Mouse (Mus musculus) gastrocnemius, postnatal 14 days (tissue): Measurements from ENCODE around the gene Neurog3. TPM values are rescaled to one million over a fixed set of nuclear protein-coding genes. Genes with fewer than 3 reads are reported as not detected.
A peak's percentile ranks its signal among the peaks of the same experiment; 100 is the strongest.

ENCODE experiments used
- DNase-seq: peaks from one replicate; pipeline ENCODE4 v3.0.0; 2021; ENCODE audit warnings: mixed read lengths
- intact Hi-C: fragments of 180-260 bp; cut with DNase I; formaldehyde crosslinking; loops from one replicate; pipeline ENCODE4 v1.15.1; 2025; ENCODE audit warnings: low total_unique reads
- long read RNA-seq, 2 experiments: library from polyadenylated mRNA; stranded (forward); transcript quantifications; one replicate each; pipeline ENCODE4 v2.0.0; 2021
- total RNA-seq, 2 experiments: library from RNA; stranded (reverse); gene quantifications; 2 replicates each; pipeline ENCODE4 v1.2.3; 2021

Neurog3 gene
- not detected for total RNA-seq
- long read RNA-seq, experiment 1: 0 reads
- long read RNA-seq, experiment 2: 0 reads

DNA sequence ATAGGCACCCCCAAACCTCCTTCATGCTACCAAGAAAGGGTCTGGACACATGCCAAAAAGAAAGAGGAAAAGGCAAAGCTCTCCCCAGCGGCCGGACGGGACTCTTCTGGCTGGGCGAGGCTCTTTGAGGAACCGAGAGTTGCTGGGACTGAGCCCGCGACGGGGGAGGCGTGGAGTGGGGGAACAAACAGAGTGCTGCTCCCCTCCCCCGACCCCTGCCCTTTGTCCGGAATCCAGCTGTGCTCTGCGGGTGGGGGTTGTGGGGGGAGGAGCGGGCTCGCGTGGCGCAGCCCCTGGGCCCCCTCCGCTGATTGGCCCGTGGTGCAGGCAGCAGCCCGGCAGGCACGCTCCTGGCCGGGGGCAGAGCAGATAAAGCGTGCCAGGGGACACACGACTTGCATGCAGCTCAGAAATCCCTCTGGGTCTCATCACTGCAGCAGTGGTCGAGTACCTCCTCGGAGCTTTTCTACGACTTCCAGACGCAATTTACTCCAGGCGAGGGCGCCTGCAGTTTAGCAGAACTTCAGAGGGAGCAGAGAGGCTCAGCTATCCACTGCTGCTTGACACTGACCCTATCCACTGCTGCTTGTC, at the start of gene Neurog3:
Gene Neurog3 (plus strand): TSS at position 400 of the 591 bp plus-strand sequence.
- no peak for DNase-seq
- intact Hi-C loops: no loop called here

DNA sequence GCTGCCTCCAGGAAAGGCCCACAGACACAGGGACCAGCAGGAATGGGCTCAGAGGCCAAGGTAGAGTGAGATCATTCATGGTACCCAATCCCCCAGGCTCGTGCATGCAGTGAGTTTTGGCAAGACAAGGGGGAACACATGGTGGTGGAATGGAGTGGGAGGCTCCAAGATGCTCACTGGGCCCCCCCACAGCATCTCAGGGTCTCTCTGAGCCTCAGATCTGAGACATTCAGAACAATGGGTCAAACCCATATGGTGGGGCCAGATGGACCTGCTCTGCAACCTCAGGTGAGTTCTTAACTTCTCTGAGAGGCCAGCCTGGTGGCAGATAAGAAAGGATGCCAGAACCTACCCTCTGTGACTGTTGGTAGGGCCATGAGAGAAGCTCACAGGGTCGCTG, 46.8 kb upstream of the Neurog3 start:
- no peak for DNase-seq
- intact Hi-C loops: no loop called here

DNA sequence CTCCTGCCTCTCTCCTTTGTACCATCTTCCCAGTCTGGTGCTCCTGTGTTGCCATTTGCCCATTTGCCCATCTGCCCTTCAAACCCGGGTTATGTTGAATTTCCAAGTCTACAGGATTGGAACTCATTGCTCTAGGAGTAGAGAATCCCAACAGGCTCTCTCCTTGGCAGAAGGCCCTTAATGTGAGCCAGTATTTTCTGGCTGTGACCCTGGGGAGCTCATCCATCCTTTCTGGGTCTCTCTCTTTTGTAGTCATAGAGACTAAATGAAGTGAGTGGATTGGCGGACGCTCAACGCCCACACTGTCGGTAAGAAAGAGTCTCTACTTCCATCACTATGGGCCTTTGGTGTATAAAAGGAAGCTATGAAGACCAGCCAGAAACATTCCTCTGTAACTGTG, 46.1 kb upstream of the Neurog3 start:
- intact Hi-C loops: no loop called here
- no peak for DNase-seq

DNA sequence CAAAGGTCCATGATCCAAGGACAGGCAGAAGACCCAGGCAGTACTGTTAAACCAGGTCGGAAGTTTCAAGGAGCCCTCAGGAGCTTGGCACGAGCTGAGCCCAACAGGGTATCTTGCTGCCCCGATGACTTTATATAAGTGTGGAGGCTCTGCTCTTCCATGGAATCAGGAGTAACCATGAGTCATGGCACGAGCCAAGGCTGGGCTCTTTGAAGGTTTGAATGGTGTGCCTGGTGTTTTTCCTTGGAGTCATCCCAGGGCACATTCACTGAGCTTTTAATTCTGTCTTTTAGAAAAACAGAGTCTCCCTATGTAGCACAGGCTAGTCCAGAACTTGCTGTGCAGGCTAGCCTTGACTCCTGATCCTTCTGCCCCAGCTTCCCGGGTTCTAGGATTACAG, 44.5 kb upstream of the Neurog3 start:
- intact Hi-C loops: no loop called here

DNA sequence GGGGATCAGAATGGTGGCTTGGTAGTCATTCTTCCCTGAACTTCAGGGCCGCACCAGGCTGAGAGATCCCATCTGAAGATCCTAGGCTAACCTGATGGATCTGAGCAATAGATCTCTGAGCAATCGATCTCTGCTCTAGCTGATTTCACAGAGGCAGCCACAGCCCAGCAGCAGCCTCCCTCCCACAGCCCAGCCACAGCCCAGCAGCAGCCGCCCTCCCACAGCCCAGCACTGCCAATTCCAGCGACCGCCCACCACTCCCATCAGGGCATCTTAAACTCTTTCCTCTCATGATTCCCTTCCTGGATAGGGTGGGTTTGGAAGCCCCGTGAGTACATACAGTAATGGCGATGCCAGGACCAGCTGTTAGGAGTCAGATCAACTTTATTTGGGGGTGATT, 43.8 kb upstream of the Neurog3 start:
- no peak for DNase-seq
- intact Hi-C loops: no loop called here

More for the DNA sequence above, 44.5 kb upstream of the Neurog3 start:
- no peak for DNase-seq

DNA sequence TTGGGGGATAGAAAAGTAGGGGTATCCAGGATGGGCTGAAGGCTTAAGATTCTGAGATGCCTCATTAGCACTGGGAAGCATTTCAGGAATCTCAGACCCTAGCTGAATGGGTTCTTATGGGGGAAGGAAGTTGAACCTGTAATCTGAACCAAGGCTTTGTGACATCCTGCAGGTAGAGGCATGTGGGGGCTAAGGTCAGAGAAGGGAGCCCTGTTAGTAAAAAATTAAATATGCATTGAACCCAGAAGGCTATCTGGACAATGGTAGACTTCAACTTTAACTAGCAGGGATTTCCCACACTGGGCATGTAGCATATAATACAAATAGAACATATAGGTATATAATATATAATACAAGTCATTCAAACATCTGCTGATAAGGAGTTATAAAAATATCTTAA, 43.4 kb upstream of the Neurog3 start:
- DNase-seq: no peak
- intact Hi-C loops: no loop called here

DNA sequence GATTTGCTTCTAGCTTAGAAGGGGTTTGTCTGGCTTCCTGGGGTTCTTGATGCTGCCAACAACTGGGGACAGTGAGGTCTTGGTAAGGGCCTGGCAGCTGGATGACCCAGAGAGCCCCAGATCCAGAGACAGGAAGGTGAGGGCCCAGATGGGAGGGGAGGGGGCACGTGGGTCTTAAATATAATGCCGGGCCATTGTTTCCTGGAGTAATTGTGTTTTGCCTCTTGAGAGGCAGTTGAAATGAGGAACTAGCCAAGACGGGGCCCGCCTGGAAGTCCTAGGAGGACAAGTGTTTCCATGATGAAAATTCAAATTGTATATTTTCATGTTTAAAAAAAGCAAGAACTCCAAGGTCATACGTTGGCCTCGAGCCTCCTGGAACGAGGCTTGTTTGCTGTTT, 39.0 kb upstream of the Neurog3 start:
- no peak for DNase-seq
- intact Hi-C loops: no loop called here

DNA sequence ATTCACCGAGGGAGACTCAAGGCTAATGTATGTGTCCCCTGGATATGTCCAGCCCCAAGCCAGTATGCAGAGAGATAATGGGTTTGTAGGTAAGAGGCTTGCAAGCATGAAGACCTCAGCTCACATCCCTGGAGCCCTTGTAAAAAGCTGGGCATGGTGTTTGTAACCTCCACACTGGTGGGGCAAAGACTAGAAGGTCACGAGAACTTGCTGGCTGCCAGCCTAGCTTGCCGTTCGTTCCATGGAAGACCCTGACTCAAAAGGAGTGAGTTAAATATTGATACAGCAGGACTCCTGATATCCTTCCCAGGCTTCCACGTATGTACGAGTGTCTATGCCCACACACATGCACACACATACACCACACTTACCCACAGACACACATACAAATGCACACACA, 38.5 kb upstream of the Neurog3 start:
- intact Hi-C loops: no loop called here
- no peak for DNase-seq

DNA sequence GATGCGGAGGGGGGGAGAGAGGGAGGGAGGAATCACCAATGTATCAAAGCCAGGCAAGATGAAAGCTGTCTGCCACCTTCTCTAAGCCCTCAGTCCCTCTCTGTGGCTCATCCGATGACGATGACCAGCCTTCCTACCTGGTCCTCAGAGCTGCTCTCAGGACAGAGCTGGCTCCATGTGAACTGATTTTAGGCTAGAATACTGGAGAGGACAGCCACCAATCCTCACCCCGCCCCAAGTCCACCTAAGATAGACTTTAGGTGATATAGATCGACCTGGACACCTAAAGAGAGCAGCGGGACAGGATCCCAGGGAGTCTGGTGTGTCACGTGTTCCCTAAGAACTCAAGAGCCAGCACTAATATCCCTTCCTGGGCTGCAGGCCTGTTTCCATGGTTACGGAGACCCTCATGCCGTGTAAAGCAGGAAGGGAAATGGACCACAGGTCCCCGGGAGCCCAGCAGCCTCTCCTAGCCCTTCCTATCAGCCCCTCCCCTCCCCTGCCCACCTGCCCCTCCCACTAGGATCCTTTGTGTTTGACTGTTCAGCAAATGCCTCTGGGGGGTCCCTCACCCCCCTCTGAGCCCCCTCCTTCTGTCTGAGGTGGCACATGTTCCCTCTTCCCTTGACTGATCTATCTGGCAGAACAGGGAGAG, 33.0 kb upstream of the Neurog3 start:
- intact Hi-C loops: loop anchor here (5.0 kb wide), 1 partner anchor 223 kb away; no protein-coding TSS in a partner anchor
- no peak for DNase-seq

DNA sequence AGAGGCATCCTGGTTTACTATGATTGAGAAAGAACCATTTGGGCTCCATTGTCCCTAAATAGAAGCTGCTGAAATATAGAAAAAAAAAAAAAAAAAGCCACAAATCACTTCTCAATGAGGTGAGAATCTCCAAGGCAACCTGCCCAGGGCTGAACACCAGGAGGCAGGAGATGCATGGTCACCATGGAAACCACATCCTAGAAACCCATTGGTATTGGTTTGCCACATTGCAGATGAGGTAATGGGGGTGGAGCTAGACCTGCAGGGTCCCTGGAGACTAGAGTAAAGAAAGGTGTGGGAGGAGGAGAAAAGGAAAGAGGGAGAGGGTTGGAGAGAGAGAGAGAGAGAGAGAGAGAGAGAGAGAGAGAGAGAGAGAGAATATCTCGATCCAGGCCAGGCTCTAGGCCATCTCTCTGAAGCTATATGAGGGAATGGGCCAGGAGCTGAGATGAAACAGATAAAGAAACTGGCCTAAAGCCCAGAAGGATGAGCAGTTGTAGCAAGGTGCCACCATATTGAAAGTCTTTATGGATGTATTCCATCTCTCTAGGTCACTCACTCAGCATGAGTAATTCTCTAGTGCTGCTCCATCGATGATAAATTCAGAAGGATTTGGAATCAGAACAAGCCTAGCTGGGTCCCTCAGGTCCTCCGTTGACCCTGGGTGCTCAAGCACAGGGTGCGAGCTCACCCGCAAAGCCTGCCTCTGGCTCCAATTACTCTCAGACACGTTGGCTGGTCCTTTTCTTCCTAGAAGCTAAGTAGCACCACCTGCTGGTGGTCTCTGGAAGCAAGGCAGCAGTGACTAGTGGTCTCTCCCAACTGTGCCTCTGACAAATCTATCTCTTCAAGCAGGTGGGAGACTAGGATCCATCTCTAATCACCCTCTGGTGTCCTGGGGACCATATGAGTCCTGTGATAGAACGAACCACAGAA, 31.1 kb upstream of the Neurog3 start:
- intact Hi-C loops: loop anchor here (2.0 to 5.0 kb wide), 3 partner anchors 45 to 224 kb away; no protein-coding TSS in a partner anchor
- DNase-seq: peak; percentile 72

DNA sequence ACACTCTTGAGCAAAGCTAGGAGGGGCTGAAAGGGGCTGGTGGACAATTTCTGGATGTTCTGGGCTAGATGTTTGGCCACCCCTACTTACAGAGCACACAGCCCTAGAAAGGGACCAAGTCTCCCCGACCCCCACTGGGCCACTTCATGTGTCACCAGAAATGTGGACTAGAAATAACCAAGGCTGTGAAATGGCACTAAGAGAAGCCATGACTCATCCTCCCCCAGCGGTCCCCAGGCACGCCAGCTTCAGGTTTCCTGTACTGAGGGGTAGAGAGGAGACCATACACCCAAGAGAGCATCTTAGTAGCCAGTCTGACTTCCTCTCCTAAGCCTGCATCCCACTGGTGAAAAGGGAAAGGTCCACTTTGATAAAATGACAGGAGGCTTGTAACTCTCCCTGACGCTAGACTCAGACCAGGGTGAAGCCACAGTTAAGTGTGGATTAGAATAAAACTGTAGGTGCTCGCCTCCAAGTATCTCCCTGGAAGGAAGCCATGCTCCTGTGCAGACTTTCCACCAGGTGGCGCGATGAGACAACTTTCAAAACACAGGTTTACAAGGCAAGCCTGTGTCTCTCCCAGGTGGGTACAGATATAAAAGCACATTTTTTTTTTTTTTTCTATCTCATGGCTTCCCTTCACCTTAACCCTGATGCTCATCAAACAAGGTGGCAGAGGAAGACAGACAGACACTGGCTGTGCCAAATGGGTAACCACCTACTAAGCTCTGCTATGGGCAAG, 27.9 kb upstream of the Neurog3 start:
- peak; percentile 42 for DNase-seq
- intact Hi-C loops: loop anchor here (5.0 kb wide), 2 partner anchors 137 to 228 kb away; no protein-coding TSS in a partner anchor

DNA sequence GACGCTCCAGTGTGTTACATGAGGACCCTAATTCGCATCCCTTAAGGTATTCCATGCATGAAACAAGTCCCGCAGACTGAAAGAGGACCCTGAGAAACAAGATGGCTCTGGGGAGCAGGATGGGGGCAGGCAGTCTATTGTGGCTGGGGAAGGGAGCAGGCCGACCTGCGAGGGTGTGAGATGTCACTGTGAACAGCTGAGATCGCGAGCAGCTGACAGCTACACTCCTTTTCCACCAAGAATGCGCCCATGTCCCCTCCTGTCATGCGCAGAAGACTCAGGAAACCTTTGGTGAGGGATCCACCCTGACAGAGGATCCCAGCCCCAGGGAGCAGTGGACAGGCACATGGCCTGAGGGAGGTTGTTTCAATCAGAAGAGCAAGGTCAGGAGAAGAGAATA, 25.8 kb upstream of the Neurog3 start:
- intact Hi-C loops: loop anchor here (2.0 to 5.0 kb wide), 2 partner anchors 76 to 135 kb away; no protein-coding TSS in a partner anchor
- DNase-seq: no peak

DNA sequence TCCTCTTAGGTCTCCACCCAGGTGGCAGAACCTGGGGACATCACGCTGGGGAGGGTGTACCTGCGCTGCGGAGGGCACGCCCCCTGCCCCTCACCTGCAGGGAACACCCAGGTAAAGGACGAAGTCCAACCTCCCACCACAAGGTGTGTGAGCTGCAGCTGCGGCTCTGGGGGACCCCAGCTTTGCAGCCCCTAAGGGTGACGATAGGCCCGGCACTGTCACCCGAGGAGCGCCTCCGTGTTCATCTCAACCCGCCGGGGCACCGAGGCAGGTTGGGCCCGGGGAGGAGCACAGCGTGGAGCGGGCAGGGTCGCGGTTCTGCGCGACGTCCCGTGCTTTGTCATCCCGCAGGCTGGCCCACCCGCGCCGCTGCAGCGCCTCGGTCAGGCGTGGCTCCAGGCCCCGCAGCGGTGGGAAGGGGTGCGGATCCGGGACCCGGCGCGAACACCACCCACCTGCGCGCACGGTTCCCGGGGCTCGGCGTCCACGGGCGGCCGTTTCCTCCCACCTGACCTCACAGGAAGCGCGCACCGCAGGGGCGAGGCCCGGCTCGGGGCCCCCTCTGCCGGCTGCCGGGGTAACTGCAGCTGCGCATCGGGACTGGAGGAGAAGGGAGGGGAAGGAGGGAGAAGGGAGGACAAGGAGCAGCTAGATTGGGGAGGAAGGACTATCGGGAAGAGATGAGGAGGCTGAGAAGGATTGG, 22.2 kb upstream of the Neurog3 start:
- peak; percentile 79 for DNase-seq
- intact Hi-C loops: no loop called here

DNA sequence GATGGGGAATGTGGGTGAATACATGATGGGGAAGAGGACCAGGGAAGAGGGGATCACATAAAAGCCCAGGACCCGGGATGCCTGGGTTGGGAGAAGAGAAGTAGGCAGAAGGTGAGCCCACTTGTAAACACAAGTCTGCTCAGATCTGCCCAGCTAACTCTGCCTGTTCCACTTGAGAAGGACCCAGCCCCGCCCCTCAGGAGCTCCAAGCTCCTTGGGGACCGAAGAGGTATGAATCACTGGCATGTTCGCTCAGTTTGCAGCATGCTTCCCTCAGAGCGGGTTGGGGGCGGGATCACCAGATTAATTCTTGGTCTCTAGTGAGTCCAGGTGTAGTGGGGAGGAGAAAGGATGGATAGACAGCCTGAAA, 21.7 kb upstream of the Neurog3 start:
- intact Hi-C loops: no loop called here
- no peak for DNase-seq

DNA sequence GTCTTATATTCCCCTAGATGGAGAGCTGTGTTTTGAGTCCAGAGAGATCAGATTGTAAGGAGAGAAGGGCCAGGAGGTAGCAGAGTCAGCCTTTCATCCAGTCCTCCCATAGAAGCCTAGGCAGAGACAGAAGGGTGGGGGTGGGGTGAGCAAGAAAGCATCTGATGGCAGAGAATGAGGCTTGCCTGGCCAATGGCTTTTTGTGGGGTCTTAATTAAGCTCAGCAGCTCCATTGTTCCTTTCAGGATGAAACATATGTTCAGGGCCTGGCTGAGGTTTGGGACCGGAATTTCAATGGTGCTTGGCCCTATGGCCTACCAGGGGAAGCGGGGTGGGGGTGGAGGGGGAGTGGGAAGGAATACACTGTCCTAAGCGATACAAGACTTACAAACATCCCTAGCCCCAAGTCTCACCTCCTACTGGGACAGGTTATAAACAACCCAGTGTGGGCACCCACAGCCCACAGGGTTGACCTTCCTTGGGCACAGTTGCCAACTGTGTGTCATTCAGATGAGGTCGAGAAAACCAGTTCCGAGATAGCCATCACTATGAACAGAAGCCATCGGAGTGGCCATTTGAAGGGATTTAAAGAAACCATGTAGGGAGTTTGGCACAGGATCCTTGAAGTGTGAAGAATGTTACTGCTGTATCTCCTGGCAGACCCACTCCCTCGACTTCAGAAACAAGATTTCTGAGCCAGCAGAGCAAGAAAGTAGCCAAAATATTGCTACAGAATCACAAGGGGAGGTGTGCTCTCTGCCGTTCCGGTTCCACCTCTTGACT, 18.8 kb upstream of the Neurog3 start:
- intact Hi-C loops: no loop called here
- no peak for DNase-seq

DNA sequence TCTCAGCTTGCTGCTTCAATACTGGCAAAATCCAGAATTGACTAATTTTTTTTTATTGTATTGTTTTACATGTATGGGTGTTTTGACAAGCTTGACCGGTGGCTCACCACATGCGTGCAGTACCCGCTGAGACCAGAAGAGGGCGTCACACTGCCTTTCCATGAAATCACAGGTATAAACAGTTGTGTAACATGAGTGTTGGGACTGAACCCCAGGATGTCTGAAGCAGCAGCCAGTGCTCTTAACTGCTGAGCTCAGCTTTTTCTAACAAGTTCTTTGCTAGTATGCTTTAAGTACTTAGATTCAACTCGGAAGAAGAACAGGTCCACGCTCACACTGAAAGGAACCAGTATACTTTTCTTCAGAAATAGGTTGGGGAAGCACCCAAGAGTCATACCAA, 5.8 kb upstream of the Neurog3 start:
- intact Hi-C loops: no loop called here
- no peak for DNase-seq

DNA sequence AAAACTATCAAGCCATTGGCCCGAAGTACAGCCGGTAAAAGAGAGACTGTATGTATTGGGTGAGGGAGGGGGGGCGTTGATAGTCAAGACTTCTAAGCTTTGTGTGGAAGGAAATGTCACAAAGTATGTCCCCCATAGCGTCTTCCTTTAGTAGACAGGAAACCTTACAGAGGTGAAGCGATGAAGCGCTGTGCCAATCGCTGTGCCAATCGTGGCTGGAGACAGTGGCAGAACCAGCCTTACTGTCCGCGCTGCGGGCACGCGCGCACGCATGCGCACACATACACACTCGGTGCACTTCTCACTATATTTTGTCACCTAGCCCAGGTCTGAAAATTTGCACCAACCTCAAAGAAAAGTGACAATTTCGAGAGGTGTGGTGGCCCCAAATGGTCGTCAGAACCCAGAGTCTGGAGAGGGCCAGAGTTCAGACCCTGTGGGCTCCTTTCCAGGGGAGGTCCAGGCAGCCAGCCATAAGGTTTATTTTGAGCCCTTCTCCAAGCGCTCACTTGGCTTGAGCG, 5.1 kb upstream of the Neurog3 start:
- intact Hi-C loops: no loop called here
- DNase-seq: no peak

DNA sequence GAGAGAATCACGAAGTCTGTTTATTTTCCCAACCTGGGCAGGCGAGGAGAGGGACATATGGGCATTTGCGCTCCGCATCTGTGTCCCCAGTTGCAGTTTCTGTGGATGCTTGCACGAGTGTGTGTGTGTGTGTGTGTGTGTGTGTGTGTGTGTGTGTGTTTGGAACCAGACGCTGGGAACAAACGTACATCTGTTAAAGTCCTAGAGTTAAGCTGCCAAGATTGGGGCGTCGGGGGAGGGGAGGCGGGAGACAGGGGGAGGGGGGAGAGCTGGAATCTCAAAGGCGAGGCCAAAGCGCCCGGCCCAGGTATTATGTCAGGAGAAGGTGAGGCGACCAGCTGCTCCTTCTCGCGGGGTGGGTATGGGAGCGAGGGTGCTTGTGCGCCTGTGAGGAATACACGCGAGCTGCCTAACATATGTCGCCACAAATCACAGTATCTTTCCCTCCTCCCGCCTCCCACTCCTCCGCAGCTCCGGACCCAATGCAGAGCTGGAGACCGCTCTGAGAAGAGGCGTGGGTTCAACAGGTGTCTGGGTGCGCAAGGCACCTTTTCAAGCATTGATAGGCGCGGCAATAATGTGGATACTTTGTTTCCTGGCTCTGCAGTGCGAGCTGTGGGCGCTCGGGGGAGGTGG, 4.5 kb upstream of the Neurog3 start:
- DNase-seq: no peak

More for the DNA sequence above, 4.5 kb upstream of the Neurog3 start:
- intact Hi-C loops: no loop called here
